Mouse (Mus musculus): Measurements from ENCODE around the gene Slc51b. TPM values are rescaled to one million over a fixed set of nuclear protein-coding genes. Genes with fewer than 3 reads are reported as not detected.

Gene Slc51b
- total and polyA plus RNA-seq, 2 experiments = 0.22 to 3.2 TPM

DNA sequence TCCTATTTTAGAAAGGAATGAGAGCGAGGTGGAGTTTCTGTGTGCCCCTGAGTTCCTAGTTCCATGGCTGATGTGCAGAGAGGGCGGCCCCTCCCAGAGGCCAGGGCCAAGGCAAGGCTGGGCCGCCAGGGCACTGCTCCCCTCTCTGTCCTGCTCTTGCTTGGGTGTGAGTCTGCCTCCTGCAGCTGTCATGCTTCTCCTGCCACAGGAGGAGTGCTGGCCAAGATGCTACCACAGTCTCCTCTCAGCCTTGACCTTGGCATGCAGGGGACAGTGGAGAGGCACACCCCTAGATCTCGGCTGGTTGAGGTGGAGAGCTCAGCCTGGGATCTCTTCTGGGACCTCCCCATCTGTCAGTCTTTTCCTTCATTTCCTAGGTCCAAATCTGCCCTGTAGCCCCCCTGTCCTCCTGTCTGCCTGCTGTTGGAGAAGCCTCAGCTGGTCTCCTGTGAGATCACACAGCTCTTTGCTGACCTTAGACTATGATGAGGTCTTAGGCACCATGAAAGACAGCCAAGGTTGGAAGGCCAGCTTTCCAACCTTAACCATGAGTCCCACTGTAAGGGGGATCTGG lies 41.7 kb downstream of the Slc51b start:
- no peaks in the 10 kb centered on the region for H3K79me2 ChIP-seq (ENCODE audit: control insufficient read depth, insufficient read depth, low read length)
- 90% methylated on average over 4 of the region's 4 CpGs for WGBS
- DNase-seq (ENCODE audit: extremely low read depth, low read depth, low spot score) = no peak
- no peak overlapping the region for H3K4me3 ChIP-seq (ENCODE audit: insufficient read depth, low read depth, low read length)
- H3K36me3 ChIP-seq (ENCODE audit: control insufficient read depth, insufficient read depth, low read length) = no peaks in the 10 kb centered on the region
- no peak overlapping the region for H3K9ac ChIP-seq (ENCODE audit: low read depth, low read length)
- no peak overlapping the region for H3K27ac ChIP-seq (replicated peaks; ENCODE audit: insufficient read depth, low read depth, low read length)
- no peak for TF ChIP-seq CTCF (IDR thresholded peaks at IDR 0.05; ENCODE audit: low read depth, low read length)
- no peaks in the 10 kb centered on the region for H3K4me1 ChIP-seq (ENCODE audit: control insufficient read depth, insufficient read depth, low read length)
- H3K27me3 ChIP-seq (ENCODE audit: control insufficient read depth, insufficient read depth, low read length) = no peaks in the 10 kb centered on the region

DNA sequence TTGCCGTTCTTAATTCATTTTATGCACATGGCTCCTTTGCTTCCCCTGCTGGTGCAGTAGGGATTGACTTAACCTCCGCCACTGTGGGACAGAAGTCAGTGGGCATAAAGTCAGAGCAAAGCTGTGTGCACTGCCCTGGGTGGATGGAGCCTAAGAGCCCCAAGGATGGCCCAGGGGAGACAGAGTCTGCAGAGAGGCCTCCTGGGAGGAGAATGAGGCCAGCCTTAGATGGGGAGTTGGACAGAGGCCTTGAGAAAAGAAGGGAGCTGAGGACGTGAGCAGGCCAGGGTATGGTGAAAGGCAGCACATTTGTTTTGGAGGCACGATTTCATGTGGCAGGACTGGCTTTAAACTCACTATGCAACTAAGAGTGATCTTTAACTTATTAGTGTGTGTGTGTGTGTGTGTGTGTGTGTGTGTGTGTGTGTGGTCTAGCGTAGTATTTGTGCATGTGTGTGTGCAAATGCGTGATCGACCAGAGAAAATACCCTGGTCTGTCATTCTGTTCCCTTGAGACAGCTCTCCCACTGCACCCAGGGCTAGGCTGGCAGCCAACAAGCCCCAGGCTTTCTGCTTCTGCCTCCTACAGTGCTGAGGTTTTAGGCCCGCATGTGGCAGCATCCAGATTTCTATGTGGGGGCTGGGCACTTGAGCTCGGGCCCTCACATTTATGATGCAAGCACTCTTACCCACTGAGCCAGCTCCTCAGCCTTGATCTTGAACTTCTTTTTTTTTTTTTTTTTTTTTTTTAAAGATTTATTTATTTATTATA lies 47.4 kb downstream of the Slc51b start:
- H3K36me3 ChIP-seq (ENCODE audit: control insufficient read depth, insufficient read depth, low read length) = no peaks in the 10 kb centered on the region
- H3K79me2 ChIP-seq (ENCODE audit: control insufficient read depth, insufficient read depth, low read length) = no peaks in the 10 kb centered on the region
- WGBS = 88% methylated on average over 9 of the region's 9 CpGs

DNA sequence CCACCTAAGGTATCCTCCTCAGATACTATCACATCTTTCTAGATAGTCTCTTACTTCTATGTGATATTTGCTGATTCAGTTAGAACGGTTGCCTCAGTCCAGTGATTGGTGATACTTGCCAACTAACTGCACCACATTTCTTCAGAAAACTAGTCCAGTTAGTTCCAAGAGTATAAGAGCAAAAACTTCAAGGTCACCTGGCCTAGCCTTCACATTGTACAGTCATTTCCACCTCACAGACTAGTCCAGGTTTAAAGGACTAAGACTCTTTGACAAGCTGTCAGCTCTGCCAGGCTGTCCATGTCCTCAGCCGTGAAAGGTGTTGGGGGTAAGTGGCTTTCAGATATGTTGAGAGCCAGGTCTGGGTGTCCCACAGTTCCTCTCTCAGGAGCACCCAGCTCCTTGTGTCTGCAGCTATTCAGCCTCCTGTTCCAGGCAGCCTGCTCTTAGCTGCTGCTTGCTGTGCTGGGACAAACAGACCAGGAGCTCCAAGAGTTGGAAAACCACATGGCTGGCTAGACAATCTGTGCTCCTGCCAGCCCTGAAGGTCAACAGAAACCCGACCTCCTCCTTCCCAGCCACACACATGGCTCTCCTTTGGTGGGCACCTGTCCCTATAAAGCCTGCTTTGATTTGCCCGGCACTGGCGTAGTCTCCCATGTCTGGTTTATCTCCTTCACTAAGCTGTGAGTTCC lies 48.1 kb downstream of the Slc51b start:
- WGBS = 87% methylated on average over 5 of the region's 5 CpGs

More for the DNA sequence above, 47.4 kb downstream of the Slc51b start:
- no peak for TF ChIP-seq CTCF (IDR thresholded peaks at IDR 0.05; ENCODE audit: low read depth, low read length)
- TF ChIP-seq POLR2A (IDR thresholded peaks at IDR 0.05; ENCODE audit: extremely low read depth, insufficient read depth, low read length) = no peak
- no peak overlapping the region for H3K9ac ChIP-seq (ENCODE audit: low read depth, low read length)
- no peak overlapping the region for H3K27ac ChIP-seq (replicated peaks; ENCODE audit: insufficient read depth, low read depth, low read length)
- H3K4me3 ChIP-seq (ENCODE audit: insufficient read depth, low read depth, low read length) = no peak overlapping the region
- no peak for DNase-seq (ENCODE audit: extremely low read depth, low read depth, low spot score)
- no peaks in the 10 kb centered on the region for H3K4me1 ChIP-seq (ENCODE audit: control insufficient read depth, insufficient read depth, low read length)
- H3K27me3 ChIP-seq (ENCODE audit: control insufficient read depth, insufficient read depth, low read length) = no peaks in the 10 kb centered on the region

GRCm38 (mm10) chr9:65372449-65372848 lies 50.3 kb downstream of the Slc51b start:
- TF ChIP-seq POLR2A (IDR thresholded peaks at IDR 0.05; ENCODE audit: extremely low read depth, insufficient read depth, low read length) (no peak), CTCF (IDR thresholded peaks at IDR 0.05; ENCODE audit: low read depth, low read length) (peak; percentile 41)
- Histone ChIP-seq H3K36me3 (ENCODE audit: control insufficient read depth, insufficient read depth, low read length) (no peaks in the 10 kb centered on the region), H3K27ac (replicated peaks; ENCODE audit: insufficient read depth, low read depth, low read length) (no peak overlapping the region), H3K4me3 (ENCODE audit: insufficient read depth, low read depth, low read length) (no peak overlapping the region), H3K9ac (ENCODE audit: low read depth, low read length) (no peak overlapping the region), H3K79me2 (ENCODE audit: control insufficient read depth, insufficient read depth, low read length) (no peaks in the 10 kb centered on the region), H3K4me1 (ENCODE audit: control insufficient read depth, insufficient read depth, low read length) (no peaks in the 10 kb centered on the region), H3K27me3 (ENCODE audit: control insufficient read depth, insufficient read depth, low read length) (no peaks in the 10 kb centered on the region)
- no peak for DNase-seq (ENCODE audit: extremely low read depth, low read depth, low spot score)
- WGBS = 63% methylated on average over 4 of the region's 4 CpGs

More for the DNA sequence above, 48.1 kb downstream of the Slc51b start:
- Histone ChIP-seq H3K79me2 (ENCODE audit: control insufficient read depth, insufficient read depth, low read length) (no peaks in the 10 kb centered on the region), H3K4me1 (ENCODE audit: control insufficient read depth, insufficient read depth, low read length) (no peaks in the 10 kb centered on the region), H3K27ac (replicated peaks; ENCODE audit: insufficient read depth, low read depth, low read length) (no peak overlapping the region), H3K9ac (ENCODE audit: low read depth, low read length) (no peak overlapping the region), H3K36me3 (ENCODE audit: control insufficient read depth, insufficient read depth, low read length) (no peaks in the 10 kb centered on the region), H3K4me3 (ENCODE audit: insufficient read depth, low read depth, low read length) (no peak overlapping the region), H3K27me3 (ENCODE audit: control insufficient read depth, insufficient read depth, low read length) (no peaks in the 10 kb centered on the region)
- no peak for TF ChIP-seq POLR2A (IDR thresholded peaks at IDR 0.05; ENCODE audit: extremely low read depth, insufficient read depth, low read length)
- no peak for TF ChIP-seq CTCF (IDR thresholded peaks at IDR 0.05; ENCODE audit: low read depth, low read length)
- DNase-seq (ENCODE audit: extremely low read depth, low read depth, low spot score) = no peak

- H3K36me3 ChIP-seq (ENCODE audit: control insufficient read depth, insufficient read depth, low read length) = no peaks in the 10 kb centered on the region
- no peaks in the 10 kb centered on the region for H3K4me1 ChIP-seq (ENCODE audit: control insufficient read depth, insufficient read depth, low read length)
- H3K79me2 ChIP-seq (ENCODE audit: control insufficient read depth, insufficient read depth, low read length) = no peaks in the 10 kb centered on the region
- WGBS = 91% methylated on average over 24 of the region's 24 CpGs
- no peak overlapping the region for H3K27ac ChIP-seq (replicated peaks; ENCODE audit: insufficient read depth, low read depth, low read length)
- TF ChIP-seq POLR2A (IDR thresholded peaks at IDR 0.05; ENCODE audit: extremely low read depth, insufficient read depth, low read length) (no peak), CTCF (IDR thresholded peaks at IDR 0.05; ENCODE audit: low read depth, low read length) (no peak)
- H3K4me3 ChIP-seq (ENCODE audit: insufficient read depth, low read depth, low read length) = no peak overlapping the region
- H3K27me3 ChIP-seq (ENCODE audit: control insufficient read depth, insufficient read depth, low read length) = no peaks in the 10 kb centered on the region
- DNase-seq (ENCODE audit: extremely low read depth, low read depth, low spot score) = no peak
- no peak overlapping the region for H3K9ac ChIP-seq (ENCODE audit: low read depth, low read length)
Observed at GRCm38 (mm10) chr9:65371756-65372155, 51.0 kb downstream of the Slc51b start.

Data from liver, adult 2 months (tissue).